Mouse (Mus musculus): ENCODE measurements around the gene Bcl2l2. TPM values are rescaled to one million over a fixed set of nuclear protein-coding genes. Genes with fewer than 3 reads are reported as not detected.

Bcl2l2 gene
- polyA plus RNA-seq, 1 experiment from 2014 or later = 5.3 TPM

DNA sequence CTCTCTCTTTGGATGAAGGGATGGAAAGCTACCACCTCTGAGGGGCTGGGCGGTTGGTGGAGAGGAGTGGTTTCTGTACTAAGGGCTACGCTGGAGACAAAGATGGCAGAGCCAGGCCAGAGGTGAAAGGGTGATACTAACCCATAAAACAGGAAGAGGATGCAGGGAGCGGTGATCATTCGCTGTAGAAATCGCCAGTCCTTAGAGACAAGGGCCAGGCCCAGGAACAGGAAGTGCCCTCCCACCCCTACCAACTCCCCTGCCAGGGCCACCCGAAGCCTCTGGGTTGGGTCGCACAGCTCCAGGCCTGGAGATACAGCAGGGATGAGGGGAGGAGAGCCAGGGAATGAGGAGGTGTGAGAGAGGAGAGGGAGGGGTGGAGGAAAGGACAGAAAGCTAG lies 25.5 kb downstream of the Bcl2l2 start:
- no peaks in the 10 kb centered on the region for H3K9me3 ChIP-seq (ENCODE audit: control insufficient read depth, low read length)
- no peak overlapping the region for H3K4me3 ChIP-seq (ENCODE audit: low read length)
- H3K9ac ChIP-seq (ENCODE audit: low read depth, low read length) = no peak overlapping the region
- H3K4me2 ChIP-seq (replicated peaks; ENCODE audit: low read depth, low read length) = no peak overlapping the region
- no peak overlapping the region for H3K27ac ChIP-seq (ENCODE audit: low read depth, low read length)
- no peak for ATAC-seq (ENCODE audit: low FRiP score, low TSS enrichment)
- H3K27me3 ChIP-seq (ENCODE audit: control insufficient read depth, insufficient read depth, low read length) = no peaks in the 10 kb centered on the region
- peaks cover 46% of the 10 kb centered on the region for H3K36me3 ChIP-seq (ENCODE audit: control insufficient read depth, insufficient read depth, low read length)
- H3K4me1 ChIP-seq (ENCODE audit: control insufficient read depth, insufficient read depth, low read length) = peaks cover 6% of the 10 kb centered on the region
- 54% methylated on average over 7 of the region's 7 CpGs for WGBS

DNA sequence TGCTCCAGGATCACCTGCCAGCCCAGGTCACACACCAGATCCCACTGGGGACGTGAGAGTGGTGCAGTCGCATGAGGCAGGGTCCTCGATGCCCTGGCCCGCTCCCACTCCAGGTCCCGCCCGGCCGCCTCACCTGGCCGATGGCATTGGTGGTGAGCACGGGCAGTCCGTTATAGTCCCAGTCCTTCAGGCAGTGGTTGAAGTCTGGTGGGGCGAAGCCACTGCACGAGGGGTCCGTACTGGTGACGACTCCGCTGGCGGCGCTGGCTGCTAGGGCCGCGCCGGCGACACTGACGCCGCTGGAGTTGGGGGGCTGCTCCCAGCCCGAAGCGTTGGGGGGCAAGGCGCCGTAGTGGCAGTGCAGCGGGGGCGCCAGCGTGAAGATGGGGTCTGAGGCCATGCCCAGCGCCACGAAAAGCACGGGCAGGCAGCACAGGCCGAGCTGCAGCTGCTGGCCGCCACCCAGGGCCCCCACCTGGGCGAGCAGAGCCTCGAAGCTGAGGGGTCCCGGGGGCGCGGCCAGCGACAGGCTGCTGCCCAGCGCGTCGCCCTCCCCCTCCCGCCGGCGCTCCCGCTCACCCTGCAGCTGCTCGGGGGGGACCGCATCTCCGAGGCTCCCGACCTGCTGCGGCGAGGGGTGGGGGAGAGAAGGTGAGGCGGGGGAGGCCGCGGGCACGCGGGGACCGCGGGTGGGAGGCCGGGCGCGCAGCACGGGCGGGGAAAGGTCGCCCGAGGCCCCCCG lies 29.1 kb downstream of the Bcl2l2 start:
- 1% methylated on average over 55 of the region's 69 CpGs for WGBS
- H3K36me3 ChIP-seq (ENCODE audit: control insufficient read depth, insufficient read depth, low read length) = peaks cover 48% of the 10 kb centered on the region
- peak overlapping the region; percentile 98 for H3K4me2 ChIP-seq (replicated peaks; ENCODE audit: low read depth, low read length)
- peak overlapping the region; percentile 95 for H3K4me3 ChIP-seq (ENCODE audit: low read length)
- no peaks in the 10 kb centered on the region for H3K27me3 ChIP-seq (ENCODE audit: control insufficient read depth, insufficient read depth, low read length)
- H3K27ac ChIP-seq (ENCODE audit: low read depth, low read length) = peak overlapping the region; percentile 65; the same call in 1 of the 2 replicates
- H3K9me3 ChIP-seq (ENCODE audit: control insufficient read depth, low read length) = no peaks in the 10 kb centered on the region
- peak; percentile 61 for ATAC-seq (ENCODE audit: low FRiP score, low TSS enrichment)
- H3K4me1 ChIP-seq (ENCODE audit: control insufficient read depth, insufficient read depth, low read length) = peaks cover 6% of the 10 kb centered on the region
- peak overlapping the region; percentile 86 for H3K9ac ChIP-seq (ENCODE audit: low read depth, low read length)

DNA sequence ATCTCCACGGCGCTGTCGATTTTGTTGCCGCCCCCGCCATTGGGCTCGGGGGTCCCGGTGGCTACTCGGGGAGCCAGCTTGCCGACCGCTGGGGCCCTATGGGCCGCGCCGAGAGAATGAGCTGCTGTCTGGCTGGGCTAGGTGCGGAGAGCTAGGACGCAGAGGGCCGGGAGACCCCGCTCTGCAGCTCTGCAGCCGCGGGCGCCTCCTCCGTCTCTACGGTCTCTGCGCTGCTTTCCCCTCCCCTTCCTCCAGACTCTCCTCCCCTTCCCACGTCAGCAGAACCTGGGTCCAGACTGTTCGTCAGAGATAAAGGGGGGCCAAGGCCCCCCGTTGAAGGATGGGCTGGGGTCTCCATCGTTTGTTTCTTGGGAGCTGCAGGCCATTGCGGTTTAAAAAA lies 29.7 kb downstream of the Bcl2l2 start, which contains the start of gene Slc22a17:
TSS of gene Slc22a17 (minus strand) at position 247 of the 400 bp plus-strand sequence.
- H3K36me3 ChIP-seq (ENCODE audit: control insufficient read depth, insufficient read depth, low read length) = peaks cover 46% of the 10 kb centered on the region
- WGBS = 0% methylated on average over 28 of the region's 28 CpGs

DNA sequence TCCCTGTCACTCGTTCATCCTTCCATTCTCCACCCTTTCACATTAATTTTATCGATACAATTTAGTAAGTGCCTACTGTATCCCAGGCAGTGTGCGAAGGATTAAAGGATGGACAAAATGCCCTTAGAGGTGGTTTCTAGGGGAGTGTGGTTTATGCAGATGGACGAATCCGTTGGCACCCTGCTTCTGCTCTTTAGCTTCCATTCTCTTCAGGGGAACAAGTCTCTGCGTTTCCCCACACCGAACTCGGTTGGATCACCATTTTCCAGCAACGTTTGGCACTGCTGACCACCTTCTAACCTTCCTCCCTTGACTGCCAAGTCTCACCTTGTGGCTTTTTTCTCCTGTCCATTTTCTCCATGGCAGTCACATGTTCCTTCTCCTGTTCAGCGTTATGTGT lies 30.2 kb downstream of the Bcl2l2 start:
- peaks cover 45% of the 10 kb centered on the region for H3K36me3 ChIP-seq (ENCODE audit: control insufficient read depth, insufficient read depth, low read length)
- no peak; the same call in 1 of the 2 replicates for ATAC-seq (ENCODE audit: low FRiP score, low TSS enrichment)
- H3K27ac ChIP-seq (ENCODE audit: low read depth, low read length) = no peak overlapping the region

More for the DNA sequence above, 29.7 kb downstream of the Bcl2l2 start, which contains the start of gene Slc22a17:
- Histone ChIP-seq H3K4me1 (ENCODE audit: control insufficient read depth, insufficient read depth, low read length) (peaks cover 6% of the 10 kb centered on the region), H3K4me2 (replicated peaks; ENCODE audit: low read depth, low read length) (peak within 1 kb of the TSS; percentile 98), H3K9ac (ENCODE audit: low read depth, low read length) (peak within 1 kb of the TSS; percentile 86), H3K27me3 (ENCODE audit: control insufficient read depth, insufficient read depth, low read length) (no peaks in the 10 kb centered on the region), H3K27ac (ENCODE audit: low read depth, low read length) (peak within 1 kb of the TSS; percentile 65; the same call in 1 of the 2 replicates), H3K9me3 (ENCODE audit: control insufficient read depth, low read length) (no peaks in the 10 kb centered on the region), H3K4me3 (ENCODE audit: low read length) (peak within 1 kb of the TSS; percentile 95)
- peak; percentile 91 for ATAC-seq (ENCODE audit: low FRiP score, low TSS enrichment)

DNA sequence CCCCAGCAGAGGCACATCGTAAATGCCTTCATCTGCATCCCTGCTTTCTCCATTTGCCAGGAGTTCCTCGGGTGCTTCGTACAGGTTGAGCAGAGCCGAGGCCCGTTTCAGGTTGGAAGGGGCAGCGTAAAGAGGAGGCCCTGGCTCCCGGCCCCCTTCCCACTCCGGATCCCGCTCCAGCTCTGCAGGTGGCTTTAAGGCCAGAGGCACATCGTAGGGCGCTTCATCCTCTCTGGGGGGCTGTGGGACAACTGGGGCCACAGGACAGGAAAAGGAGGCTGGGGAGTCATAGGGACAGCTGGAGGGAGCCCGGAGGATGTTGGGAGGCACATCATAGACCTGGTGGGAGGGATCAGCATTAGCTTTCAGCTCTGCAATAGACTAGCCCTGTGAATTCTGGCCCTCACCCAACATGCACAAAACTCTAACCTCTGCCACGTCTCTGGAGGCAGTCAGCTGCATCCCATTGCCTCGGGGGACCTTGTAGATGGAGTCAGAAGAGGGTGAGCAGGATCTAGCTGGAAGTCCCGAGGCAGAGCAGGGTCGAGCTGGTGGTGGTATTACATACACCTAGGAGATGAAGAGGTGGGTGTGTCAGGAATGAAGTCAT lies 37.0 kb downstream of the Bcl2l2 start:
- Histone ChIP-seq H3K4me3 (ENCODE audit: low read length) (no peak overlapping the region), H3K9me3 (ENCODE audit: control insufficient read depth, low read length) (peaks cover 16% of the 10 kb centered on the region), H3K27me3 (ENCODE audit: control insufficient read depth, insufficient read depth, low read length) (no peaks in the 10 kb centered on the region), H3K27ac (ENCODE audit: low read depth, low read length) (no peak overlapping the region), H3K9ac (ENCODE audit: low read depth, low read length) (no peak overlapping the region), H3K4me2 (replicated peaks; ENCODE audit: low read depth, low read length) (no peak overlapping the region), H3K4me1 (ENCODE audit: control insufficient read depth, insufficient read depth, low read length) (peaks cover 11% of the 10 kb centered on the region), H3K36me3 (ENCODE audit: control insufficient read depth, insufficient read depth, low read length) (peaks cover 59% of the 10 kb centered on the region)
- 89% methylated on average over 16 of the region's 16 CpGs for WGBS
- no peak for ATAC-seq (ENCODE audit: low FRiP score, low TSS enrichment)

More for the DNA sequence above, 30.2 kb downstream of the Bcl2l2 start:
- WGBS = 18% methylated on average over 10 of the region's 10 CpGs
- H3K4me3 ChIP-seq (ENCODE audit: low read length) = peak overlapping the region; percentile 95
- no peaks in the 10 kb centered on the region for H3K9me3 ChIP-seq (ENCODE audit: control insufficient read depth, low read length)
- H3K9ac ChIP-seq (ENCODE audit: low read depth, low read length) = peak overlapping the region; percentile 86
- H3K4me1 ChIP-seq (ENCODE audit: control insufficient read depth, insufficient read depth, low read length) = peaks cover 6% of the 10 kb centered on the region
- peak overlapping the region; percentile 98 for H3K4me2 ChIP-seq (replicated peaks; ENCODE audit: low read depth, low read length)
- H3K27me3 ChIP-seq (ENCODE audit: control insufficient read depth, insufficient read depth, low read length) = no peaks in the 10 kb centered on the region

DNA sequence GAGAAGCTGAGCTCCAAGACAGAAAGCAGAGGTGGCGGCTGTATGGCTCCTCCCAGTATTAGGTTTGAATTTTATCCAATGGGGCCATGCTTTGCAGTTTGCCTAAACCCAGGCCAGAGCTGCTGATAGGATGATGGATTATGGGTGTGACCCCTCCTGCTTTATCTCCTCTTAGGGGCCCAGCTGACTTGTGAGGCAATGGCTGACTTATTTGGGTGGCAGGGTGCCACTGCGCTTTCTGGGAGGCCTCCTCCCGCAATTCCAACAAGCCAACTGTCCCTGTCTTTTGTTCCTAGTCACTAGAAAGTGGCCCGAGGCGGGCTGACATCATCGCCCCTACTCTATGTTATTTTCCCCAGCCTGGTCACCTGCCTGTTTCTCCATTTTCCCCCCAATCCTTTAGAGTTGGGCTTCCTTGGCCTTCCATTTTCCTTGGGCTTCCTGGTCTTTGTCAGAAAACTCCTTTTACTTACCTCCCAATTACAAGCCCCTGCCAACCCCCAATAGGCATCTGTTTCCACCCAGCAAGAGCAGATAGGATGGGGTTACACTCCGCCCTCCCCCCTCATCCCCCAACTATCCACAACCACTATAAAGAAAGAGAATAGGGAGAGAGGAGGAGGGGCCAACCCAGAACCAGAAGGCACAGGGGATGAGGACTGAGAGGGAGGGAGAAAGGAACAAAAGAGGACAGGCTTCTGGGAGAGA lies 41.6 kb downstream of the Bcl2l2 start:
- Histone ChIP-seq H3K36me3 (ENCODE audit: control insufficient read depth, insufficient read depth, low read length) (peaks cover 20% of the 10 kb centered on the region), H3K4me2 (replicated peaks; ENCODE audit: low read depth, low read length) (peak overlapping the region; percentile 93), H3K27ac (ENCODE audit: low read depth, low read length) (peak overlapping the region; percentile 99), H3K9me3 (ENCODE audit: control insufficient read depth, low read length) (peaks cover 16% of the 10 kb centered on the region), H3K4me3 (ENCODE audit: low read length) (peak overlapping the region; percentile 50), H3K9ac (ENCODE audit: low read depth, low read length) (peak overlapping the region; percentile 86), H3K4me1 (ENCODE audit: control insufficient read depth, insufficient read depth, low read length) (peaks cover 23% of the 10 kb centered on the region), H3K27me3 (ENCODE audit: control insufficient read depth, insufficient read depth, low read length) (no peaks in the 10 kb centered on the region)
- WGBS = 16% methylated on average over 7 of the region's 7 CpGs
- peak; percentile 53 for ATAC-seq (ENCODE audit: low FRiP score, low TSS enrichment)

DNA sequence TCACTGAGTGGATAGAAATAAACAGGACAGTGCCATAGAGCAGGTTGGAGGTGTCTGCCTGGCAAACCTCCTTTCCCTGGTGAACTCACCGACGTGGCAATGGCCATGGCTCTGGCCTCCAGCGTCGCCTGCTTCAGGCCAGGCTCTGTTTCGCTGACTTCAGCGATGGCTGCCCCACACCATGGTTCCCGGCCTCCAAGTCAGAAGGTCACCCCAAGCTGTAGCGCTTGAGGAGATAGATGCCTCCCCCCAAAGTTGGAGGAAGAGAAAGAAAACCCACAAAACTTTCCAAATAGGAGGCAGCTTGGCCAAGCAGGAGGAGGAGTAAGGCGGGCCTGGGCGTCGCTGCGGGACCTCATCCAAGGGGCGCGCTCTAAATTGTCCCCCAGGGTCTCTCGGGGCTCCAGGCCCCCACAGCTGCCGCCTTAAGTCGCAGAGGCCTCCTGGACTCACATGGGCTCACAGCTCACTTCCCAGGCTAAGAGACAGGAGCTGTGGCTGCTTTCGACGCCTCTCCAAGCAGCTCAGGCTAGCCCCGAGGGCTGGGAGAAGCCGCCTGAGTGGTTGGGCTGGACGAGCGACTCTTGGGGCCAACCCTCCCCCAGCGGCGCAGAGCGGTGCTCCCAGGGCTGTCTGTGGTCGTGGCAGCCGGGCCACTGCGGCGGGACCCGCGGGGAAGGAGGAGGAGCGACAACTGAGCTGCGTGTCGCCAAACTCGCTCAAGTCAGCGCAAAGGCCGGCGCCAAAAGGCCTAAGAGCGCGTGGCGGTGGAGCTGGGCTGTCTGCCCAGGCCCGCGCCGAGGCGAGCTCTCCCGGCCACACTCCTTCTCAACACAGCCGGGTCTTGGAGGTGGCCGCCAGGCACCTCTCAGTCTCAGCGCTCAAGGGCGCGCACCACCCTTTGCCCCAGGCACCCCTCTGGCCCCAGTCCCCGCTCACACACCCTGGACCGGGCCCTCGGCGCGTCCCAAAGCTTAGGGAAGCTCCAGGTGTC lies 42.5 kb downstream of the Bcl2l2 start, which contains the start of gene Efs:
TSS of gene Efs (minus strand) at position 778 of the 994 bp plus-strand sequence.
- peak within 1 kb of the TSS; percentile 99 for H3K27ac ChIP-seq (ENCODE audit: low read depth, low read length)
- peaks cover 12% of the 10 kb centered on the region; the same call in 1 of the 2 replicates for H3K36me3 ChIP-seq (ENCODE audit: control insufficient read depth, insufficient read depth, low read length)
- peak; percentile 50 for ATAC-seq (ENCODE audit: low FRiP score, low TSS enrichment)
- H3K4me1 ChIP-seq (ENCODE audit: control insufficient read depth, insufficient read depth, low read length) = peaks cover 23% of the 10 kb centered on the region
- peak within 1 kb of the TSS; percentile 50 for H3K4me3 ChIP-seq (ENCODE audit: low read length)
- peak within 1 kb of the TSS; percentile 93 for H3K4me2 ChIP-seq (replicated peaks; ENCODE audit: low read depth, low read length)
- WGBS = 2% methylated on average over 57 of the region's 57 CpGs
- H3K27me3 ChIP-seq (ENCODE audit: control insufficient read depth, insufficient read depth, low read length) = no peaks in the 10 kb centered on the region
- H3K9ac ChIP-seq (ENCODE audit: low read depth, low read length) = peak within 1 kb of the TSS; percentile 86
- peaks cover 16% of the 10 kb centered on the region for H3K9me3 ChIP-seq (ENCODE audit: control insufficient read depth, low read length)
